Mouse (Mus musculus): ENCODE data around the gene B3galt6. TPM values are rescaled to one million over a fixed set of nuclear protein-coding genes. Genes with fewer than 3 reads are reported as not detected.

Gene B3galt6
- polyA plus RNA-seq, 1 experiment from 2014 or later: 16.7 TPM

- Histone ChIP-seq H3K9me3 (replicated peaks) (no peaks in the 10 kb centered on the region), H3K4me2 (replicated peaks) (peak overlapping the region; percentile 99), H3K27ac (replicated peaks) (peak overlapping the region; percentile 98), H3K4me3 (replicated peaks) (peak overlapping the region; percentile 69), H3K9ac (peak overlapping the region; percentile 77), H3K27me3 (no peaks in the 10 kb centered on the region), H3K4me1 (peaks cover 23% of the 10 kb centered on the region), H3K36me3 (peaks cover 11% of the 10 kb centered on the region)
- whole genome bisulfite sequencing: 30% methylated on average over 37 of the region's 37 CpGs
- ATAC-seq (ENCODE audit: insufficient number of reproducible peaks, low FRiP score, low TSS enrichment, low read depth): no peak; the same call in 1 of the 2 replicates
Measured at GRCm38 (mm10) chr4:155991908-155992230, 580 bp downstream of the B3galt6 start.

DNA sequence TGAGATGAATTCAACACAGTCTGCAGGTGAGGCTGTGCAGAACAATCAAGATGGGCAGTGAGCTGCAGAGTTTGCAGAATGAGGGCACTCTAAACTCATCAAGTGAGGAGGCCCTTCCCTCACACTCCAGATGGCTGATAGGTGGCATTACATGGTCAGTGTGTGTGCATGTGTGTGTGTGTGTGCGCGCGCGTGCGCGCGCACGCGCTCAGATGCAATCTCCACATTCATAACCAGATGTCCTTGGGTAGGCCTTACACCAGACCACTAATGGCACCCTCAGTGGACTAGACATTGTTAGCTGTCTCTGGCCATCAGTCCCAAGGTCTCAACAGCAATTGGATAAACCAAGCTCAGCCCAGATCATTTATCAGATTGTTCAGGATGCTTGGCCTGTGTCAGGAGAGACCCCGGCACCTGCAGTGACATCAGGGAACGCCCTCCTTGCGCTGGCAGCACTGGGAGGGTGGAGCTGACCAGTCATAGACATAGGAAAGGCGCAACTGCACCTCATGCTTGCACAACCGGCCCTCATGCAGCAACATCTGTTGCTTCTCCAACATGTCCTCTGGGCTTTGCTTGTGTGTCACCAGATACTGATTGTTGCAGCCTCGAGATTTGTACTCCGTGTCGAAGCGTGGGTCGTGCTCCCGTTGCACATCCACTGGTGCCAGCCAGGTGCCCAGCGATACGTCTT is 1.1 kb downstream of the B3galt6 start:
- Histone ChIP-seq H3K4me1 (peaks cover 23% of the 10 kb centered on the region), H3K9me3 (replicated peaks) (no peaks in the 10 kb centered on the region), H3K36me3 (peaks cover 5% of the 10 kb centered on the region; the same call in 1 of the 2 replicates), H3K27ac (replicated peaks) (peak overlapping the region; percentile 98; the same call in 1 of the 2 replicates), H3K4me2 (replicated peaks) (peak overlapping the region; percentile 99), H3K4me3 (replicated peaks) (peak overlapping the region; percentile 69), H3K27me3 (no peaks in the 10 kb centered on the region), H3K9ac (peak overlapping the region; percentile 77)
- no peak for ATAC-seq (ENCODE audit: insufficient number of reproducible peaks, low FRiP score, low TSS enrichment, low read depth)
- WGBS: 88% methylated on average over 22 of the region's 22 CpGs

GRCm38 (mm10) chr4:155983788-155984187 is 8.7 kb downstream of the B3galt6 start:
- H3K27me3 ChIP-seq: no peaks in the 10 kb centered on the region
- no peak overlapping the region for H3K4me3 ChIP-seq (replicated peaks)
- WGBS: 21% methylated on average over 2 of the region's 2 CpGs
- no peak for ATAC-seq (ENCODE audit: insufficient number of reproducible peaks, low FRiP score, low TSS enrichment, low read depth)
- H3K9me3 ChIP-seq (replicated peaks): no peaks in the 10 kb centered on the region
- H3K4me2 ChIP-seq (replicated peaks): no peak overlapping the region
- H3K27ac ChIP-seq (replicated peaks): no peak overlapping the region
- no peak overlapping the region for H3K9ac ChIP-seq
- no peaks in the 10 kb centered on the region for H3K36me3 ChIP-seq
- H3K4me1 ChIP-seq: no peaks in the 10 kb centered on the region

- Histone ChIP-seq H3K4me2 (replicated peaks) (no peak overlapping the region), H3K9ac (no peak overlapping the region), H3K4me1 (no peaks in the 10 kb centered on the region), H3K27ac (replicated peaks) (no peak overlapping the region), H3K9me3 (replicated peaks) (no peaks in the 10 kb centered on the region), H3K36me3 (no peaks in the 10 kb centered on the region), H3K27me3 (no peaks in the 10 kb centered on the region), H3K4me3 (replicated peaks) (no peak overlapping the region)
- 67% methylated on average over 12 of the region's 12 CpGs for WGBS
- no peak for ATAC-seq (ENCODE audit: insufficient number of reproducible peaks, low FRiP score, low TSS enrichment, low read depth)
Measured at GRCm38 (mm10) chr4:155981436-155982082, 10.9 kb downstream of the B3galt6 start.

DNA sequence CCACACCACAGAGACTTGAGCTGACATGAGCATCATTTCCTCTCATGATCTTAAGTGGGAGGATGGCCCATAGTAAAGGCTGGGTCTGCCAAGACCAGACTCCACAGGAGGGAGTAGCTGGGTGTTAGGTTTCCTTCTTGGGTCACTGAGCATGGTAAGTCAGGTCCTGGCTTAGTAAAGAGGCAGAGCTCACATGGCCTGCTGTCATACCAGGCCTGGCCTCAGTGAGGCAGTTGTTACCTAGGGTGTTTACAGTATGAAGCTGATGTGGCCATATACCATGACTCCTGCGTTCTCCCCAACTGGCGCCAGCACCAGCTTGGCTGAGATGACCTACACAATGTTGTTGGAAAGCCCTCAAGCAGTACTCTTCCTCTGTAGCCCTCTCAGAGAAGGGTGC is 19.2 kb downstream of the B3galt6 start:
- Histone ChIP-seq H3K9me3 (replicated peaks) (no peaks in the 10 kb centered on the region), H3K27ac (replicated peaks) (no peak overlapping the region), H3K4me2 (replicated peaks) (no peak overlapping the region), H3K9ac (no peak overlapping the region), H3K27me3 (no peaks in the 10 kb centered on the region), H3K4me1 (no peaks in the 10 kb centered on the region), H3K36me3 (no peaks in the 10 kb centered on the region), H3K4me3 (replicated peaks) (no peak overlapping the region)
- ATAC-seq (ENCODE audit: insufficient number of reproducible peaks, low FRiP score, low TSS enrichment, low read depth): no peak
- 87% methylated on average over 2 of the region's 2 CpGs for WGBS

DNA sequence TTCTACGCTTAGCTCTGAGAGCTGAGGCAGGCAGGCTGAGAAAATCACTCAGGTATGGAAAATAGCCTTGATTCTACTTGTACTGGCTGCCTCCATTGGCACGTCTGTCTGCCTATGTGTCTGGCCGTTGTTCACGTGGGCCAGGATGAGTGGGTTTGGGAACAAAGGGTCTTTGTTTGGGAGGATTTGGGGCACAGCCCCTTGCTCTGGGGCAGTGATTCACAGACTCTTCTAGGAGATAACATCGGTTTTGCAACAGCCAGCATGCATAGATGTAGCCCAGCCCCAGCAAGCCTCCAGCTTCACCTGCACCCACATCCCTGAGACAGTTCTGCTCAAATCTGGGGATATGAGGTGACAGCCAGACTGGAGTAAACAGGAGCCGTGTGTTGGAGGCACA is 19.8 kb downstream of the B3galt6 start:
- 39% methylated on average over 6 of the region's 6 CpGs for WGBS
- no peak for ATAC-seq (ENCODE audit: insufficient number of reproducible peaks, low FRiP score, low TSS enrichment, low read depth)
- Histone ChIP-seq H3K9ac (no peak overlapping the region), H3K4me3 (replicated peaks) (no peak overlapping the region), H3K27ac (replicated peaks) (no peak overlapping the region), H3K4me1 (no peaks in the 10 kb centered on the region), H3K36me3 (no peaks in the 10 kb centered on the region), H3K4me2 (replicated peaks) (no peak overlapping the region), H3K27me3 (no peaks in the 10 kb centered on the region), H3K9me3 (replicated peaks) (no peaks in the 10 kb centered on the region)

GRCm38 (mm10) chr4:155970286-155970685 is 22.2 kb downstream of the B3galt6 start:
- Histone ChIP-seq H3K9me3 (replicated peaks) (no peaks in the 10 kb centered on the region), H3K9ac (no peak overlapping the region), H3K4me1 (no peaks in the 10 kb centered on the region), H3K36me3 (peaks cover 18% of the 10 kb centered on the region), H3K4me2 (replicated peaks) (no peak overlapping the region), H3K4me3 (replicated peaks) (no peak overlapping the region), H3K27ac (replicated peaks) (no peak overlapping the region), H3K27me3 (no peaks in the 10 kb centered on the region)
- WGBS: 63% methylated on average over 5 of the region's 5 CpGs
- no peak for ATAC-seq (ENCODE audit: insufficient number of reproducible peaks, low FRiP score, low TSS enrichment, low read depth)

DNA sequence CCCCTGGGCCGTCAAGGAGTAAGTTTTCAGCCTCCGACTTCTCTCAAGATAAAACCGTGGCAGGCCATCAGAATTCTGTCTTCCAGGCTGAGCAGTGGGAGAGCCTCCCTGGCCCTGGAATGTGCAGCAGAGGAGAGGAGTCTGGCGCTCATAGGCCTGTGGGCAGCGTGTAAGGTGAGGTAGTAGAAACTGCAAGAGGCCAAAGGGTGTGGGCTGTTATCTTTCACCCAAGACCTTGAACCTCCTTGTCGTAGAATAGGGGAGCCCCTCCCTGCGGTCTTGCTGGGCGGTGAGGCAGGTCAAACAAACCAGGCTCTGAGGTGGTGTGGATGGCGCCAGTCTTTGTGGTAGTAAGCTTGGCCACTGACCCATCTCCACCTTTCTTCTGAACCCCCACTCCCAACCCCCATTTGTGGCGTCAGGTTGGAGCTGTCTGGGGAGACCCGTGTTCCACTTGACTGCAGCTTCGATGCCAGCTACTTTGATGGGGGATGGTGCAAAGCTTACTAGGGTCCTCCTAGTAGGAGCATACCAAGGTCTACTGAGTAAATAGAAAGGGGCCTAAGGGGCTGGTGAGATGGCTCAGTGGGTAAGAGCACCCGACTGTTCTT is 23.3 kb downstream of the B3galt6 start:
- Histone ChIP-seq H3K36me3 (peaks cover 28% of the 10 kb centered on the region), H3K4me2 (replicated peaks) (no peak overlapping the region), H3K4me3 (replicated peaks) (no peak overlapping the region), H3K27me3 (no peaks in the 10 kb centered on the region), H3K27ac (replicated peaks) (no peak overlapping the region), H3K9me3 (replicated peaks) (no peaks in the 10 kb centered on the region), H3K4me1 (no peaks in the 10 kb centered on the region; the same call in 1 of the 2 replicates), H3K9ac (no peak overlapping the region)
- WGBS: 83% methylated on average over 13 of the region's 13 CpGs
- no peak for ATAC-seq (ENCODE audit: insufficient number of reproducible peaks, low FRiP score, low TSS enrichment, low read depth)

GRCm38 (mm10) chr4:155964396-155964795 is 28.1 kb downstream of the B3galt6 start:
- H3K27me3 ChIP-seq: no peaks in the 10 kb centered on the region
- peaks cover 28% of the 10 kb centered on the region for H3K36me3 ChIP-seq
- WGBS: 91% methylated on average over 11 of the region's 11 CpGs
- no peak overlapping the region for H3K27ac ChIP-seq (replicated peaks)
- no peaks in the 10 kb centered on the region for H3K9me3 ChIP-seq (replicated peaks)
- no peak for ATAC-seq (ENCODE audit: insufficient number of reproducible peaks, low FRiP score, low TSS enrichment, low read depth)
- H3K9ac ChIP-seq: no peak overlapping the region
- H3K4me2 ChIP-seq (replicated peaks): no peak overlapping the region
- H3K4me1 ChIP-seq: peaks cover 24% of the 10 kb centered on the region
- no peak overlapping the region for H3K4me3 ChIP-seq (replicated peaks)

DNA sequence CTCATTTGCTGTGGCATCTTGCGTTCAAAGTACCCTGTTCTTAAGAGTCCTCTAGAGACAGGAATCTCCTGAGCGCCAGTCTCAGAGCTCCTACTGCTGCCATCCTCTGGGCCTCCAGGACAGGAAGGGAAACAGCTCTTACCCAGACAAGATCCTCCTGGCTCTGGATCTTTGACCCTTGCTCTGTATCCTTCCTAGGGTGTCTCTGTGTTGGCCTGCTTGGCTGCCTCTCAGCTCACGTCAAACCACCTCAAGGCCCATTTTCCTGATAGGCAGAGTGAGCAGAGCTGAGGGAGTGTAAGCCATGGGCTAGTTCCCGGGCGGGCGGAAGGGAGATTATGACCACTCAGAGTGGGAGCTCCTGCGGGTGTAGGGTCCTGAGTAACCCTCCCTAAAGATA is 29.3 kb downstream of the B3galt6 start:
- Histone ChIP-seq H3K9ac (peak overlapping the region; percentile 57), H3K27me3 (no peaks in the 10 kb centered on the region), H3K4me1 (peaks cover 24% of the 10 kb centered on the region), H3K9me3 (replicated peaks) (no peaks in the 10 kb centered on the region), H3K4me2 (replicated peaks) (peak overlapping the region; percentile 91), H3K4me3 (replicated peaks) (peak overlapping the region; percentile 67), H3K36me3 (peaks cover 35% of the 10 kb centered on the region), H3K27ac (replicated peaks) (no peak overlapping the region; the same call in 1 of the 2 replicates)
- ATAC-seq (ENCODE audit: insufficient number of reproducible peaks, low FRiP score, low TSS enrichment, low read depth): no peak
- WGBS: 49% methylated on average over 7 of the region's 7 CpGs

GRCm38 (mm10) chr4:155962167-155962971 is 30.1 kb downstream of the B3galt6 start, which contains the start of gene C1qtnf12:
TSS of gene C1qtnf12 (plus strand) at chr4:155962318.
- H3K4me1 ChIP-seq: peaks cover 24% of the 10 kb centered on the region
- H3K4me3 ChIP-seq (replicated peaks): peak within 1 kb of the TSS; percentile 67
- no peaks in the 10 kb centered on the region for H3K27me3 ChIP-seq
- H3K9ac ChIP-seq: peak within 1 kb of the TSS; percentile 57
- ATAC-seq (ENCODE audit: insufficient number of reproducible peaks, low FRiP score, low TSS enrichment, low read depth): peak; percentile 73; the same call in 1 of the 2 replicates
- H3K4me2 ChIP-seq (replicated peaks): peak within 1 kb of the TSS; percentile 91
- peaks cover 42% of the 10 kb centered on the region for H3K36me3 ChIP-seq
- H3K27ac ChIP-seq (replicated peaks): peak within 1 kb of the TSS; percentile 85
- no peaks in the 10 kb centered on the region for H3K9me3 ChIP-seq (replicated peaks)
- WGBS: under 1% methylated on average over 42 of the region's 42 CpGs

Measured in embryonic facial prominence, embryonic 15.5 days (tissue).